Mouse (Mus musculus) kidney, adult 2 months (tissue): ENCODE measurements around the gene Prickle2. TPM values are rescaled to one million over a fixed set of nuclear protein-coding genes. Genes with fewer than 3 reads are reported as not detected.

Experiments used
- DNase-seq: peaks from one replicate; pipeline ENCODE4 v3.0.0; 2021
- H3K27ac ChIP-seq: fragments of 200-500 bp; 2 replicates; pipeline ENCODE4 v1.5.1; 2012; ENCODE audit warnings: low read depth, low read length, control low read depth, inconsistent platforms; ENCODE audit not compliant: insufficient read depth
- H3K27me3 ChIP-seq: fragments of 200-500 bp; replicated peaks from 2 replicates; pipeline ENCODE4 v1.6.1; 2012; ENCODE audit warnings: mild to moderate bottlenecking, moderate library complexity, low read length, inconsistent platforms; ENCODE audit not compliant: control insufficient read depth, insufficient read depth
- H3K36me3 ChIP-seq: fragments of 200-500 bp; 2 replicates; pipeline ENCODE4 v1.6.1; 2012; ENCODE audit warnings: mild to moderate bottlenecking, moderate library complexity, low read length, inconsistent platforms; ENCODE audit not compliant: control insufficient read depth, insufficient read depth
- H3K4me1 ChIP-seq: fragments of 200-500 bp; 2 replicates; pipeline ENCODE4 v1.6.1; 2011; ENCODE audit warnings: low read length; ENCODE audit not compliant: control insufficient read depth, insufficient read depth
- H3K4me3 ChIP-seq: fragments of 200-500 bp; 2 replicates; pipeline ENCODE4 v1.5.1; 2011; ENCODE audit warnings: mild to moderate bottlenecking, low read depth, low read length, control low read depth; ENCODE audit not compliant: insufficient read depth
- CTCF ChIP-seq: fragments of 200-500 bp; conservative IDR thresholded peaks from 2 replicates; pipeline ENCODE4 v1.5.1; 2011; ENCODE audit warnings: low read depth, mild to moderate bottlenecking, control low read depth, low read length, moderate library complexity, mixed read lengths; ENCODE audit not compliant: insufficient read depth, insufficient read length
- POLR2A ChIP-seq: fragments of 200-500 bp; IDR thresholded peaks from one replicate; pipeline ENCODE4 v1.6.1; 2011; ENCODE audit warnings: low read depth, low read length, control low read depth
- WGBS: fragments of 180-500 bp; shearing (Covaris S2); methylation state at CpG from one replicate; pipeline ENCODE4 v1.1.7; 2018; 5-methylcytosine and 5-hydroxymethylcytosine counted together
- polyA plus RNA-seq: library from polyadenylated mRNA; depleted of rRNA; stranded (reverse); fragments of >200 nt; gene quantifications from 2 replicates; pipeline ENCODE4 v1.2.3, GENCODE M21; 2012

The Prickle2 gene
- polyA plus RNA-seq, 1 experiment, result 2.5 TPM

DNA sequence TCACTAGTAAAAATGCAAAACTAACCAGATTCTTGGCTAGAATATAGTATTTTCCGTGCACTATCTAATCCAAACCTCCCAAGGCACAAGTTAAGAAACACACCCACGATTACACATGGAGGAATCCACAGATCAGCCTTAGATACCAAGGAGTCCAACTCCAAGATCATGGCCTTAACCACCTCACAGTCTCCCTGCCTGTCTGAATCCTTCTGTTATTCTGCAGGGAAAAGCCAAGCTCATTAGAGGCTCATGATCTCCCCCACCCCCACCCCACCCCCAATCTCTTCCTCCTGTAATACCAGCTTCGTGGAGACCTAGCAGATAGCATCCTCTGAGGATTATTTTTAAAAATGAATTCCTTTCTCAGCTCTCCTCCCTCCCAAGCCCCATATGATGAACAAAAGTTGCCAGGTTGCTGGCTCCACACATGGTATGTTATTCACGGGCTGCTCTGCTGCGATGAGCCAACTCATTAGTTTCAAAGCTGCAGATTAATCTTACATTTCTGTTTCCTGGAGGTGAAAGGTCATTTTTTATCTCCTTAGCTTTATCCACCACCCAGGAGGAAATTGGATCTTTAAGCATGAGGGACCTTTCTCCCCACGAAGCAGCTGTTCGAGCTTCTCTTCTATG lies 21.5 kb upstream of the Prickle2 start:
- H3K27me3 ChIP-seq, result no peaks in the 10 kb centered on the region
- no peak for TF ChIP-seq POLR2A
- TF ChIP-seq CTCF, result no peak
- H3K27ac ChIP-seq, result no peak overlapping the region
- no peak for DNase-seq
- no peaks in the 10 kb centered on the region for H3K4me1 ChIP-seq
- H3K36me3 ChIP-seq, result no peaks in the 10 kb centered on the region
- no peak overlapping the region for H3K4me3 ChIP-seq
- WGBS, result 30% methylated on average over 7 of the region's 7 CpGs

DNA sequence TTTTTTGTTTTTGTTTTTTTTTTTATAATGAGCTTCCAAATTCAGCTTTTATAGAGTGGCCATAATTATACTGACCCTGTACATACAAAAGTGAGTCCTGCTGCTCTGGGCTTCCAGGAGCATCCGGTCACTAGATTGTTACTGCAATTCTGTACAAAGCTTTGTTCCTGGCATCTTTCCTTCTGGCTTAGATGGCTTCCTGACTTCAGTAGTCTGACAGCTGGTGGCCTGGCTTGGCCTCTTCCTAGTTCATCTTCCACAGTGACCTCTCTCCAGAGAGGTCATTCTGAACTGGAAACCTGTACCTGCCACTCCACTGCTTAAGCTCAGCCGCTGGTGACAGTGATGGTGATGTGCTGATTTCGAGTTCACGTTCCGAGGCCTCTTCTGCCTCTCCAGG lies 20.2 kb upstream of the Prickle2 start:
- TF ChIP-seq CTCF, result no peak
- TF ChIP-seq POLR2A, result no peak
- peak; percentile 74 for DNase-seq
- no peak overlapping the region for H3K27ac ChIP-seq
- 63% methylated on average over 5 of the region's 5 CpGs for WGBS
- H3K4me1 ChIP-seq, result no peaks in the 10 kb centered on the region
- H3K4me3 ChIP-seq, result no peak overlapping the region
- no peaks in the 10 kb centered on the region for H3K27me3 ChIP-seq
- H3K36me3 ChIP-seq, result no peaks in the 10 kb centered on the region

DNA sequence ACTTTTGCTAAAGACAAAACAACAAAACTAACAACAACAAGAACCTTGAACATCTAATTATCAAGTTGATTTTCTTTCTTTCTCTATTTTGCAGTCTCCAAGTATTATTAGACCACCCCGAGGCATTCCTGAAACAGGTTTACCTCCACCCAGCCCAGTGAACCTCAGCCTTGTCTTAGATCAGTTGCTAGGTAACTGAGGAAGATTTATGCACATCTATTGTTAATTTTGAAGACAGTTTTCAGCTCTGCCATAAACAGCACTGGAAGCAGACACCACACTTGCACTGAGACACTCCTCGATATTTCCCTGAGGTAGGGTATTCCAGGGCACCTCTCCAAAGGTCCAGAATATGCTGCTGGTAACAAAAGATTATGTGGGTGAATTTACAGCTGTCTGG lies 18.4 kb upstream of the Prickle2 start:
- WGBS, result 53% methylated on average over 2 of the region's 2 CpGs
- Histone ChIP-seq H3K27ac (no peak overlapping the region), H3K27me3 (no peaks in the 10 kb centered on the region), H3K36me3 (no peaks in the 10 kb centered on the region), H3K4me1 (no peaks in the 10 kb centered on the region), H3K4me3 (no peak overlapping the region)
- no peak for DNase-seq
- no peak for TF ChIP-seq POLR2A
- no peak for TF ChIP-seq CTCF

DNA sequence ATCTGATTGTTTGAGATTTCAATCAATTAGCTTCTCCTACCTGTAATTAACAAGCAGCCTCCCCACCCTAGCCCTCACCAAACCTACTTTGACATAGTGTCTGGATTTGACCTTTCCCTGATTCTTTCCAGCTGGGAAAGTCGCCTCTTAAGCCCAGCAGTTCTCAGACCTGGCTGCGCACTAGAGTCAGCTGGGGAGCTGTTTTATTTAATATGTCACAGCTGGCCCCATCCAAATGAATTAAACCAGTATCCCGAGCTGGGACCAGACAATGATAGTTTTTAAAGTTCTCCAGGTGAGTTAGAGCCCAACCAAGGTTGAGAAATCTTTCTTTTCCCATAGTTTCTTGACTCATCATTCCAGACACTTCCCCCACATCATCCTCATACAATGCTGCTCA lies 9.9 kb upstream of the Prickle2 start:
- TF ChIP-seq POLR2A, result no peak
- TF ChIP-seq CTCF, result no peak
- 61% methylated on average over 3 of the region's 3 CpGs for WGBS
- DNase-seq, result no peak
- no peaks in the 10 kb centered on the region; the same call in 1 of the 2 replicates for H3K27me3 ChIP-seq
- no peak overlapping the region for H3K27ac ChIP-seq
- no peak overlapping the region for H3K4me3 ChIP-seq
- H3K36me3 ChIP-seq, result no peaks in the 10 kb centered on the region
- H3K4me1 ChIP-seq, result no peaks in the 10 kb centered on the region

DNA sequence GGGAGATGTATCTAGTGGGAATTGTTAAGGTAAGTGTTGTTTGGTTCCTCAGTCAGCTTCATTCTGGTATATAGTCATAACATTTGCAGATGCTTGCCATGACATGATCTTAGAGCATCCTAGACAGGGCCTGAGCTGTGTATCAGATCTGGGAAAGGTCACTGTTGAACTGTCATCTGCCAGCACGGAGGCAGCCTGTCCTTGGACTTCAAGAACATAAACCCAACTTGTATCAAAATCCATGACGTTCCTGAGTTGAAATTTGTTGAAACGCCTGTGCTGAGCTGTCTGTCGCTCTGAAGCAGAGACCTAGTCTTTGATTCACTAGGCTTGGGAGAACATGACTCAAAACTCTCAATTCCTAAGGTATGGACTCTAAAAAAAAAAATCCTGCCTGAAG lies 8.8 kb upstream of the Prickle2 start:
- Histone ChIP-seq H3K4me3 (no peak overlapping the region), H3K27ac (no peak overlapping the region), H3K4me1 (no peaks in the 10 kb centered on the region), H3K36me3 (no peaks in the 10 kb centered on the region), H3K27me3 (no peaks in the 10 kb centered on the region; the same call in 1 of the 2 replicates)
- WGBS, result 93% methylated on average over 4 of the region's 4 CpGs
- TF ChIP-seq POLR2A (no peak), CTCF (no peak)
- no peak for DNase-seq

DNA sequence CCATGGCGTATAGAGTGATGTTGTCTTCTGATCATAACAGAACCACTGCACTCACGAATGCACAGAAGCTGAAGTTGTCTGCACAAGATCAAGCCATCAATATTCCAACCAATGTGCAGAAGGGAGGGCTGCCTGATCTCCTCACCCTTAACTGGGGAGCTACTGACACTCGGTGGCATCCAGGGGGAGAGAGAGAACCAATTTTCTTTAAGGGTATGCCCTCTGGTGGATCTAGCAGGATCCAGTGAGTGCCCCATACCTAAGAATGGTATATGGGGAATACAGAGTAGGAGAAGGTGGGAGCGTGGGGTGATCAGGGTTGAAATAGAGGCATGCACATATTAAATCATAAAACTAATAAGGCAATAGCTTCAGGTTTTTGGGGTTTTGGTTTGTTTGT lies 2.2 kb upstream of the Prickle2 start:
- no peak for DNase-seq
- Histone ChIP-seq H3K4me1 (no peaks in the 10 kb centered on the region), H3K27me3 (0 out of 2 replicates have a peak, but pooled peaks cover 1% of the 10 kb centered on the region), H3K27ac (no peak overlapping the region), H3K36me3 (no peaks in the 10 kb centered on the region), H3K4me3 (no peak overlapping the region)
- TF ChIP-seq POLR2A (no peak), CTCF (no peak)
- WGBS, result 74% methylated on average over 4 of the region's 4 CpGs

DNA sequence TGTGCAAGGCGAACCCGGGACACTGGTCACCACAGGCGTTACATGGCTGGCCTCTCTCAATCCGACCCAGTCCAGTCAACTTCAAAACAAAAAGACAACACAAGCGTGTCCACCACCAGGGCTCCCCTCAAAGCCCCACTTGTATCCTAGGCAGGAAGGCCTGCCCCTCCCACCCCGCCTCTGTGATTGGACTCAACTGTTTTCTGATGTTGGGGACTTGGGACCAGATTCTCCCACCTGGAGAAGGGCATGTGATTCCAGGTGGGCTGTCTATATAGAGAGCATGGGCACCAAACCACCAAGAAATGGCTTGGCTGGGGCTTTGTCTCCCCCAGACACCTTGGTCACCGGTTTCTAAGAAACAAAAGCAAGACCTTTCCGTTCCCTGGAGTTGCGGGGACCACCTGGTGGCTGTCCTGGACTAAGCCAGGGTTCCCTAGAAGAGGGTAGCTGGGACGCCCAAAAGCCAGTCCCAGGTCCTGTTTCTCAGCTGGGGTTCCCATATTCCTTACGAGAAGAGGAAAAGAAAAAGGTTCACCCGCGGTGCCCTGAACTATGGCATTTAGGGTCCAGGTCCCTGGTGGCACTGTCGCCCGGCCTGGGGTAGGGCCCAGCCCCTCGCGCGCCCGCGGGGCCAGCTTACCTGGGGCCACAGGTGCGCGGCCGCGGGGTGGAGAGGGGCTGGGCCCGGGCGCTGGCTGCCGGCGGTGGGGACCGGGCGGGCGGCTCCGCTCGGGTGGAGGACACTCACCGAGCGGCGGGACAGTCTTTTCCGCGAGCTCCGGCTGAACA lies 406 bp downstream of the Prickle2 start:
- H3K27me3 ChIP-seq, result 0 out of 2 replicates have a peak, but pooled peaks cover 1% of the 10 kb centered on the region
- 9% methylated on average over 39 of the region's 39 CpGs for WGBS
- TF ChIP-seq CTCF (no peak), POLR2A (no peak)
- H3K36me3 ChIP-seq, result no peaks in the 10 kb centered on the region
- H3K4me1 ChIP-seq, result no peaks in the 10 kb centered on the region
- no peak for DNase-seq
- no peak overlapping the region for H3K27ac ChIP-seq
- peak overlapping the region; percentile 41 for H3K4me3 ChIP-seq
